ENCODE assay signal across 20 mouse cellular contexts in the genomic region with DNA sequence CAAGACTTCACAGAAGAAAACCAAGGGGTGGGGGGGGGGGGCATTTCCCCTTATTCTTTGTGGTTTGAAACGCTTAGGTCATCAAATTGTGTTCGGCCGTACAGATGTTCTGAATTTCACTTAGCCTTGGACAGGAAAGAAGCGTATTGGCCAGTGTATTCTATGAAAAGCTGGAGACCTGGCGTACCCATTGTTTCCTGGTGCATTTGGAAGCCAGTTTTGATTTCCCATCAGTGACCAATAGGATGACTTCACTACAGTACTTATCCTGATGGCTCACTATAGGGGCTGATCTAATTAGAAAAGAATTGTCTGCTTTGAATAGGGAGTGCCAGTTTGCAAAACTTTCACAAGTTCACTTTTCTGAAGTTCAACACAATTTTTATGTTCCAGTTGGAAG.
DNase-seq lines count a peak whose midpoint lies in the region; ATAC-seq lines count a peak whose summit lies in the region.
"Had no signal": no experiment of that assay in that cellular context is flagged by ENCODE, and none has a peak within 500 bp of the region (broad histone marks: within the 10 kb centered on the region; RNA-seq: fewer than 3 reads in every experiment).

No protein-coding gene starts in this region.

- peak overlapping the region; percentile 38 for H3K4me2 ChIP-seq in heart, embryonic 12.5 days
- H3K4me2 ChIP-seq in kidney, embryonic 14.5 days (replicated peaks; ENCODE audit: low read depth, low read length) = peak overlapping the region; percentile 17
- H3K4me2 ChIP-seq: liver, embryonic 11.5 days; lung, embryonic 14.5 days had no signal

- no peak overlapping the region for H3K9ac ChIP-seq in heart, embryonic 12.5 days
- no peak overlapping the region for H3K9ac ChIP-seq in kidney, embryonic 14.5 days (ENCODE audit: low read depth, low read length)
- H3K9ac ChIP-seq: lung, embryonic 14.5 days; midbrain, embryonic 15.5 days had no signal

- H3K27me3 ChIP-seq in heart, embryonic 12.5 days (replicated peaks) = no peaks in the 10 kb centered on the region
- no peaks in the 10 kb centered on the region for H3K27me3 ChIP-seq in kidney, embryonic 14.5 days (ENCODE audit: control insufficient read depth, insufficient read depth, low read length)
- H3K27me3 ChIP-seq: midbrain, embryonic 15.5 days had no signal

- peaks cover 26% of the 10 kb centered on the region for H3K4me1 ChIP-seq in heart, embryonic 12.5 days (replicated peaks)
- peaks cover 7% of the 10 kb centered on the region; the same call in 1 of the 2 replicates for H3K4me1 ChIP-seq in kidney, embryonic 14.5 days (ENCODE audit: control insufficient read depth, insufficient read depth, low read length)

- WGBS in heart, embryonic 12.5 days = 73% methylated on average over 5 of the region's 5 CpGs
- WGBS in kidney, embryonic 14.5 days = 71% methylated on average over 5 of the region's 5 CpGs

- H3K27ac ChIP-seq in heart, embryonic 12.5 days (ENCODE audit: poor library complexity, severe bottlenecking) = no peak overlapping the region; the same call in 1 of the 2 replicates
- no peak overlapping the region for H3K27ac ChIP-seq in kidney, embryonic 14.5 days (ENCODE audit: low read depth, low read length)
- H3K27ac ChIP-seq: forebrain, embryonic 10.5 days; midbrain, embryonic 15.5 days had no signal

- no peak overlapping the region for H3K4me3 ChIP-seq in heart, embryonic 12.5 days
- H3K4me3 ChIP-seq in kidney, embryonic 14.5 days (ENCODE audit: low read length) = peak overlapping the region; percentile 71; the same call in 1 of the 2 replicates
- H3K4me3 ChIP-seq: forebrain, embryonic 10.5 days; midbrain, embryonic 15.5 days had no signal

- no peaks in the 10 kb centered on the region for H3K36me3 ChIP-seq in heart, embryonic 12.5 days
- H3K36me3 ChIP-seq in kidney, embryonic 14.5 days (ENCODE audit: control insufficient read depth, insufficient read depth, low read length) = no peaks in the 10 kb centered on the region
- H3K36me3 ChIP-seq: forebrain, embryonic 10.5 days; G1E; midbrain, embryonic 15.5 days had no signal

- DNase-seq in heart, postnatal 14 days = no peak
- no peak for DNase-seq in kidney, postnatal 36 days
- DNase-seq in NIH3T3 (ENCODE audit: low read depth) = peak; percentile 36
- peak; percentile 50 to 53 for DNase-seq in heart, postnatal 10 days
- no peak for DNase-seq in ovary, adult 18-20 months (ENCODE audit: low spot score)
- DNase-seq: adrenal gland, postnatal 10 days; cerebellum, postnatal 10 days; gastrocnemius, postnatal 36 days; kidney, postnatal 4 days; left cerebral cortex, postnatal 4 days; lung, embryonic 14.5 days; retina, postnatal 1 day; thymus, adult 18-20 months had no signal

- no peaks in the 10 kb centered on the region for H3K9me3 ChIP-seq in heart, embryonic 12.5 days (replicated peaks)
- no peaks in the 10 kb centered on the region for H3K9me3 ChIP-seq in kidney, embryonic 14.5 days (ENCODE audit: control insufficient read depth, low read length)
- H3K9me3 ChIP-seq: forebrain, embryonic 10.5 days; G1E; midbrain, embryonic 15.5 days had no signal

- no peak for ATAC-seq in heart, embryonic 12.5 days (ENCODE audit: insufficient number of reproducible peaks, low FRiP score)
- no peak for ATAC-seq in kidney, embryonic 14.5 days (ENCODE audit: low FRiP score, low TSS enrichment)
- ATAC-seq in erythroid progenitor cell, adult 5-6 weeks (replicated peaks; ENCODE audit: low FRiP score, poor library complexity, severe bottlenecking) = no peak
- ATAC-seq: midbrain, embryonic 15.5 days had no signal

- intact Hi-C loops in heart, postnatal 14 days (cut with DNase I) = no loop called here
- intact Hi-C loops in heart, postnatal 10 days (cut with DNase I) = loop anchor here (2.0 to 5.0 kb wide), 2 partner anchors 17 to 44 kb away; no protein-coding TSS in a partner anchor

Comparison
In these comparisons a context has a peak if more than half of its experiments do, and no peak if none do; other contexts are left out.
1. DNase-seq: peak in NIH3T3 (single experiment) and heart, postnatal 10 days (2 of 2); none in heart, postnatal 14 days (0 of 2), kidney, postnatal 36 days (0 of 2) and ovary, adult 18-20 months (single experiment).